Mouse (Mus musculus): ENCODE data around the gene Acaa1a. TPM values are rescaled to one million over a fixed set of nuclear protein-coding genes. Genes with fewer than 3 reads are reported as not detected.

The Acaa1a gene
- polyA plus RNA-seq, 1 experiment, result 212 TPM

DNA sequence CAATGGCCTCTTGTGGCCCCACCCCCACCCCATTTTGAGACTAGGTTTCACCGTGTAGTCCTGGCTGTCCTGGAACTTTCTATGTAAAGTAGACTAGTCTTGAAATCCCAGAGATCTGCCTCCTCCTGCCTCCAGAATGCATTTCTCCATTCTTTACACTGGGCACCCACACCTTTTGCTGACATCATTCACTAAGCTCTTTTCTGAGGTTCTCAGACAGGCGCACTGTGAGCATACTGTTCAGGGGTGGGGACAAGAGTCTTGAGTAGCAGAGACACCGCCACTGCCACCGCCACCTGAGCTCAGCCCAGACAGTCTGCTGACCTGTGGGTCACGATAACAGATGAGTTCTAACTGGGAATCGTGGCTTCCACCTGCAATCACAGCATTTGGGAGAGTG lies 16.5 kb downstream of the Acaa1a start:
- no peaks in the 10 kb centered on the region for H3K36me3 ChIP-seq (ENCODE audit: control insufficient read depth, insufficient read depth, low read length)
- 93% methylated on average over 6 of the region's 6 CpGs for WGBS
- H3K4me3 ChIP-seq (ENCODE audit: control insufficient read depth, insufficient read depth, low read length), result no peak overlapping the region
- peaks cover 3% of the 10 kb centered on the region for H3K4me1 ChIP-seq (replicated peaks; ENCODE audit: control insufficient read depth, insufficient read depth, low read length)
- no peak for DNase-seq
- no peak for TF ChIP-seq POLR2A (IDR thresholded peaks at IDR 0.05; ENCODE audit: control insufficient read depth, extremely low read depth, insufficient read depth, low read length, poor library complexity)
- no peak for TF ChIP-seq CTCF (IDR thresholded peaks at IDR 0.05; ENCODE audit: borderline replicate concordance, control insufficient read depth, extremely low read depth, insufficient read depth, low read length, poor library complexity)
- H3K27ac ChIP-seq (ENCODE audit: control insufficient read depth, insufficient read depth, low read length), result no peak overlapping the region
- H3K27me3 ChIP-seq (ENCODE audit: control insufficient read depth, insufficient read depth, low read length), result no peaks in the 10 kb centered on the region

DNA sequence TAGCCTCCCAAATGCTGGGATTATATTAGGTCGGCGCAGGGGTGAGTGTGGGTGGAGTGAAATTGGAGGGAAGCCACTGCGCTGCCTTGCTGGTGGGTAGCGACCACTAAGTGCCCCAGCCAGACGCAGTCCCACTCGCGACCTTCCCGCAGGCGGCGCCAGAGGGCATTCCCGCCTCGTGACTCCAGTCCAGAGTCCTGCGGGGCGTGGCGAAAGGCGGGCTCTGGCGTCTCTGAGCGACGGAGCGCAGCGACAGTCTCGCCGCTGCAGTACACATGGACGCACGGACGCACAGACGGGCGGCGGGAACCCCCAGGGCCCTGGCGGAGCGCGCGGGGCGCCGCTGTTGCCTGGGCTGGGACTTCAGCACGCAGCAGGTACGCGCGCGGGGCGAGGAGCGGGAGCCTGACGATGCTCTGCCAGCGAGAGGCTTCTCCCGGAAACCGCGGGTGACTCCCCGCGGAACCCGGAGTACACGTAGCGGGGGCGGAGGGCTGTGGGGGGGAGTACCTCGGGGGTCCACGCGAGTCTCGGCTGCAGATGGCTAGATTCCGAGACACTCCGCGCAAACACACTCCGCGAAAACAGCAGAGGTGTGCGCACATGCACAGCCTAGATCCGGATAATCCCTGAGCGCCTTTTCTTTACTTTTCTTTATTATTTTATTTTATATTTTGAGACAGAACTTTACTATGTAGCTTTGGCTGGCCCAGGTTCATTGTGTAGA lies 18.0 kb downstream of the Acaa1a start, which contains the start of gene Xylb:
TSS of gene Xylb (plus strand) at position 51 of the 727 bp plus-strand sequence.
- Histone ChIP-seq H3K27me3 (ENCODE audit: control insufficient read depth, insufficient read depth, low read length) (no peaks in the 10 kb centered on the region), H3K4me1 (replicated peaks; ENCODE audit: control insufficient read depth, insufficient read depth, low read length) (peaks cover 3% of the 10 kb centered on the region), H3K4me3 (ENCODE audit: control insufficient read depth, insufficient read depth, low read length) (peak within 1 kb of the TSS; percentile 58), H3K36me3 (ENCODE audit: control insufficient read depth, insufficient read depth, low read length) (no peaks in the 10 kb centered on the region), H3K27ac (ENCODE audit: control insufficient read depth, insufficient read depth, low read length) (no peak within 1 kb of the TSS)
- DNase-seq, result peak; percentile 89
- WGBS, result 3% methylated on average over 65 of the region's 65 CpGs
- TF ChIP-seq POLR2A (IDR thresholded peaks at IDR 0.05; ENCODE audit: control insufficient read depth, extremely low read depth, insufficient read depth, low read length, poor library complexity) (0 out of 2 replicates have a peak, but pooled peaks have one; percentile 20), CTCF (IDR thresholded peaks at IDR 0.05; ENCODE audit: borderline replicate concordance, control insufficient read depth, extremely low read depth, insufficient read depth, low read length, poor library complexity) (peak; percentile 62; the same call in 1 of the 2 replicates)

- peaks cover 3% of the 10 kb centered on the region for H3K4me1 ChIP-seq (replicated peaks; ENCODE audit: control insufficient read depth, insufficient read depth, low read length)
- no peaks in the 10 kb centered on the region for H3K36me3 ChIP-seq (ENCODE audit: control insufficient read depth, insufficient read depth, low read length)
- H3K27me3 ChIP-seq (ENCODE audit: control insufficient read depth, insufficient read depth, low read length), result no peaks in the 10 kb centered on the region
- no peak overlapping the region for H3K4me3 ChIP-seq (ENCODE audit: control insufficient read depth, insufficient read depth, low read length)
- 60% methylated on average over 9 of the region's 9 CpGs for WGBS
- no peak overlapping the region for H3K27ac ChIP-seq (ENCODE audit: control insufficient read depth, insufficient read depth, low read length)
- DNase-seq, result no peak
- TF ChIP-seq POLR2A (IDR thresholded peaks at IDR 0.05; ENCODE audit: control insufficient read depth, extremely low read depth, insufficient read depth, low read length, poor library complexity) (no peak), CTCF (IDR thresholded peaks at IDR 0.05; ENCODE audit: borderline replicate concordance, control insufficient read depth, extremely low read depth, insufficient read depth, low read length, poor library complexity) (no peak)
Observed at GRCm38 (mm10) chr9:119358058-119358429, 18.6 kb downstream of the Acaa1a start.

DNA sequence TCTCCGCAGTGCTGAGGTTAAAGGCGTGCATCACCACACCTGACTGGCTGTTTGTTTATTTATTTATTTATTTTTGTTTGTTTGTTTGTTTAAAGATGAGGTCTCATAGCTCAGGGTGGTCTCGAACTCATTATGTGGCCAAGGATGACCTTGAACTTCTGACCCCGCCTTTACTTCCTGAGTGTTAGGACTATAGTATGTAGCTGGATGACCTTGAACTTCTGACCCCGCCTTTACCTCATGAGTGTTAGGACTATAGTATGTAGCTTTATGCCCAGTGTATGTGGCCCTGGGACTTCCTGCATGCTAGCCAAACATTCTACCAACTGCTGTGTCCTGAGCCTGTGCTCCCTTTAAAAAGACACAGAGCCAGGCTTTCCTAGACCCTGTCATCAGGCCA lies 21.9 kb downstream of the Acaa1a start:
- H3K27me3 ChIP-seq (ENCODE audit: control insufficient read depth, insufficient read depth, low read length), result no peaks in the 10 kb centered on the region
- 97% methylated on average over 5 of the region's 5 CpGs for WGBS
- peaks cover 3% of the 10 kb centered on the region for H3K4me1 ChIP-seq (replicated peaks; ENCODE audit: control insufficient read depth, insufficient read depth, low read length)
- TF ChIP-seq POLR2A (IDR thresholded peaks at IDR 0.05; ENCODE audit: control insufficient read depth, extremely low read depth, insufficient read depth, low read length, poor library complexity), result no peak
- TF ChIP-seq CTCF (IDR thresholded peaks at IDR 0.05; ENCODE audit: borderline replicate concordance, control insufficient read depth, extremely low read depth, insufficient read depth, low read length, poor library complexity), result no peak
- no peak overlapping the region for H3K27ac ChIP-seq (ENCODE audit: control insufficient read depth, insufficient read depth, low read length)
- H3K4me3 ChIP-seq (ENCODE audit: control insufficient read depth, insufficient read depth, low read length), result no peak overlapping the region
- no peaks in the 10 kb centered on the region for H3K36me3 ChIP-seq (ENCODE audit: control insufficient read depth, insufficient read depth, low read length)
- DNase-seq, result no peak

DNA sequence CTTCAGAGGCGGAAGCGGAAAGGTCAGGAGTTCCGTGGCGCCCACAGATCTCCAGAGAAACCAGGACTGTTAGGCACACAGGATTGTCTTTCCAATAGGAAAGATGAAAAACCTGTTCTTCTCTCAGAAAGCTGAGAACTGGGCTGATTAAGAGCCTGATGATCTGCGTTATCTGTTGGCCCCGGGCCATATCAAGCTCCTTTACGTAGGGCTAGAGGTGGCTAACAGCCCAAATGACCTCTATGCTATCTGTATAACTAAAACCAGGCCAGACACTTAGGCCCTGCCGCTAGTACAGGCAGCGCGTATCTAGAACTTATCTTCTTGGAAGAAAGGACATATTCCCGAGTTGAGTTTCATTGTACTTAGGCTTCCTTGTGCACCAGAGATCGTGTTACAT lies 23.8 kb downstream of the Acaa1a start:
- 95% methylated on average over 12 of the region's 12 CpGs for WGBS
- H3K36me3 ChIP-seq (ENCODE audit: control insufficient read depth, insufficient read depth, low read length), result no peaks in the 10 kb centered on the region
- no peak overlapping the region for H3K27ac ChIP-seq (ENCODE audit: control insufficient read depth, insufficient read depth, low read length)

GRCm38 (mm10) chr9:119365284-119365683 lies 25.8 kb downstream of the Acaa1a start, which contains the start of gene Slc22a14:
TSS of gene Slc22a14 (minus strand) at chr9:119365553.
- DNase-seq, result no peak
- no peaks in the 10 kb centered on the region for H3K36me3 ChIP-seq (ENCODE audit: control insufficient read depth, insufficient read depth, low read length)
- H3K4me3 ChIP-seq (ENCODE audit: control insufficient read depth, insufficient read depth, low read length), result no peak within 1 kb of the TSS
- H3K27ac ChIP-seq (ENCODE audit: control insufficient read depth, insufficient read depth, low read length), result no peak within 1 kb of the TSS
- no peaks in the 10 kb centered on the region for H3K27me3 ChIP-seq (ENCODE audit: control insufficient read depth, insufficient read depth, low read length)
- H3K4me1 ChIP-seq (replicated peaks; ENCODE audit: control insufficient read depth, insufficient read depth, low read length), result no peaks in the 10 kb centered on the region
- TF ChIP-seq POLR2A (IDR thresholded peaks at IDR 0.05; ENCODE audit: control insufficient read depth, extremely low read depth, insufficient read depth, low read length, poor library complexity), result no peak
- TF ChIP-seq CTCF (IDR thresholded peaks at IDR 0.05; ENCODE audit: borderline replicate concordance, control insufficient read depth, extremely low read depth, insufficient read depth, low read length, poor library complexity), result no peak
- 36% methylated on average over 7 of the region's 7 CpGs for WGBS

More for the DNA sequence above, 23.8 kb downstream of the Acaa1a start:
- TF ChIP-seq CTCF (IDR thresholded peaks at IDR 0.05; ENCODE audit: borderline replicate concordance, control insufficient read depth, extremely low read depth, insufficient read depth, low read length, poor library complexity) (no peak), POLR2A (IDR thresholded peaks at IDR 0.05; ENCODE audit: control insufficient read depth, extremely low read depth, insufficient read depth, low read length, poor library complexity) (no peak)
- Histone ChIP-seq H3K27me3 (ENCODE audit: control insufficient read depth, insufficient read depth, low read length) (no peaks in the 10 kb centered on the region), H3K4me3 (ENCODE audit: control insufficient read depth, insufficient read depth, low read length) (no peak overlapping the region), H3K4me1 (replicated peaks; ENCODE audit: control insufficient read depth, insufficient read depth, low read length) (no peaks in the 10 kb centered on the region; the same call in 1 of the 2 replicates)
- DNase-seq, result no peak

All from thymus, adult 2 months (tissue).